Mouse (Mus musculus): ENCODE results near the gene Fam193a.

- TF ChIP-seq CTCF (IDR thresholded peaks at IDR 0.05; ENCODE audit: low read depth, low read length) (no peak), TAL1 (conservative IDR thresholded peaks at IDR 0.05; ENCODE audit: low read depth, low read length) (no peak), GATA1 (IDR thresholded peaks at IDR 0.05; ENCODE audit: borderline replicate concordance, low read length) (no peak)
Measured at GRCm38 (mm10) chr5:34372541-34372940, 2.8 kb downstream of the Fam193a start.

Measured in G1E (cell line).